Mouse (Mus musculus): ENCODE measurements around the gene 1700123K08Rik. TPM values are rescaled to one million over a fixed set of nuclear protein-coding genes. Genes with fewer than 3 reads are reported as not detected.
"Not testable (repeated sequence)": the region's sequence is repeated elsewhere in the genome, so short reads cannot be mapped to it uniquely, and the experiment has no call there.

Gene 1700123K08Rik
- not detected in 2 replicates for polyA plus RNA-seq (2014; fragmentation: Nextera tagmentation; extraction: Ambion mirVana)

GRCm38 (mm10) chr5:138564612-138565011 is at the start of gene 1700123K08Rik:
1700123K08Rik (minus strand) TSS chr5:138564712.
- not testable (repeated sequence) for H3K27me3 ChIP-seq (ENCODE audit: control insufficient read depth, insufficient read depth, low read length); ATAC-seq (ENCODE audit: low FRiP score, low TSS enrichment); H3K9me3 ChIP-seq (ENCODE audit: control insufficient read depth, low read length); H3K9ac ChIP-seq (ENCODE audit: low read depth, low read length); H3K27ac ChIP-seq (ENCODE audit: low read depth, low read length); H3K4me3 ChIP-seq (ENCODE audit: low read length); H3K36me3 ChIP-seq (ENCODE audit: control insufficient read depth, insufficient read depth, low read length); H3K4me2 ChIP-seq (replicated peaks; ENCODE audit: low read depth, low read length); H3K4me1 ChIP-seq (ENCODE audit: control insufficient read depth, insufficient read depth, low read length)
- 77% methylated on average over 2 of the region's 2 CpGs for WGBS

GRCm38 (mm10) chr5:138587396-138587795 is 22.9 kb upstream of the 1700123K08Rik start:
- no peak for ATAC-seq (ENCODE audit: low FRiP score, low TSS enrichment)
- 87% methylated on average over 6 of the region's 6 CpGs for WGBS

DNA sequence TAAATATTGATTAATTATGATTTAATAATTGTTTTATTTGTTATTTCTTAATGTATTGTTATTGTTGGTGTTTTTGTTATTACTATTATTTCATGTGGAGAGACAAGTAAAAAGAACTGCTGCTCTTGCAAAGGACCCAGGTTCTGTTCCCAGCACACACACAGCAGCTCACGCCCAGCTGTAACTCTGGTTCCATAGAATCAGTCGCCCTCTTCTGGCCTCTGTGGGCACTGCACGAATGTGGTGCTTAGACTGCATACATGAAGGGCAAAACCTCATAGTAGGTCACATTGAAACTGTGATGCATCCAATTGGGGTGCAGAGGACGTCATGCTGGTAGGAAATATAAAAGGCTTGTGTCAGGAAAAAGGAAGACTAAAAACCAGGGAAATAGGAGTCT is 7.1 kb upstream of the 1700123K08Rik start:
- WGBS: 52% methylated on average over 4 of the region's 4 CpGs
- H3K4me3 ChIP-seq (ENCODE audit: low read length): no peak overlapping the region
- 0 out of 2 replicates have a peak, but pooled peaks cover 3% of the 10 kb centered on the region for H3K9me3 ChIP-seq (ENCODE audit: control insufficient read depth, low read length)
- H3K27ac ChIP-seq (ENCODE audit: low read depth, low read length): no peak overlapping the region
- no peak for ATAC-seq (ENCODE audit: low FRiP score, low TSS enrichment)
- no peak overlapping the region for H3K9ac ChIP-seq (ENCODE audit: low read depth, low read length)
- H3K4me2 ChIP-seq (replicated peaks; ENCODE audit: low read depth, low read length): no peak overlapping the region
- H3K27me3 ChIP-seq (ENCODE audit: control insufficient read depth, insufficient read depth, low read length): no peaks in the 10 kb centered on the region
- H3K4me1 ChIP-seq (ENCODE audit: control insufficient read depth, insufficient read depth, low read length): no peaks in the 10 kb centered on the region
- H3K36me3 ChIP-seq (ENCODE audit: control insufficient read depth, insufficient read depth, low read length): no peaks in the 10 kb centered on the region

More at GRCm38 (mm10) chr5:138587396-138587795, 22.9 kb upstream of the 1700123K08Rik start:
- no peaks in the 10 kb centered on the region for H3K27me3 ChIP-seq (ENCODE audit: control insufficient read depth, insufficient read depth, low read length)
- no peaks in the 10 kb centered on the region for H3K36me3 ChIP-seq (ENCODE audit: control insufficient read depth, insufficient read depth, low read length)
- no peaks in the 10 kb centered on the region for H3K4me1 ChIP-seq (ENCODE audit: control insufficient read depth, insufficient read depth, low read length)
- H3K9me3 ChIP-seq (ENCODE audit: control insufficient read depth, low read length): peaks cover 13% of the 10 kb centered on the region
- no peak overlapping the region for H3K4me3 ChIP-seq (ENCODE audit: low read length)
- no peak overlapping the region for H3K4me2 ChIP-seq (replicated peaks; ENCODE audit: low read depth, low read length)
- no peak overlapping the region for H3K9ac ChIP-seq (ENCODE audit: low read depth, low read length)
- no peak overlapping the region for H3K27ac ChIP-seq (ENCODE audit: low read depth, low read length)

GRCm38 (mm10) chr5:138552718-138553117 is 11.8 kb downstream of the 1700123K08Rik start:
- 63% methylated on average over 1 of the region's 1 CpGs for WGBS
- Histone ChIP-seq H3K36me3 (ENCODE audit: control insufficient read depth, insufficient read depth, low read length) (no peaks in the 10 kb centered on the region), H3K9me3 (ENCODE audit: control insufficient read depth, low read length) (no peaks in the 10 kb centered on the region), H3K27me3 (ENCODE audit: control insufficient read depth, insufficient read depth, low read length) (no peaks in the 10 kb centered on the region), H3K9ac (ENCODE audit: low read depth, low read length) (no peak overlapping the region), H3K27ac (ENCODE audit: low read depth, low read length) (no peak overlapping the region), H3K4me1 (ENCODE audit: control insufficient read depth, insufficient read depth, low read length) (no peaks in the 10 kb centered on the region), H3K4me2 (replicated peaks; ENCODE audit: low read depth, low read length) (no peak overlapping the region), H3K4me3 (ENCODE audit: low read length) (no peak overlapping the region)
- no peak for ATAC-seq (ENCODE audit: low FRiP score, low TSS enrichment)

GRCm38 (mm10) chr5:138532491-138532890 is 32.0 kb downstream of the 1700123K08Rik start:
- Histone ChIP-seq H3K27ac (ENCODE audit: low read depth, low read length) (no peak overlapping the region), H3K27me3 (ENCODE audit: control insufficient read depth, insufficient read depth, low read length) (no peaks in the 10 kb centered on the region), H3K4me2 (replicated peaks; ENCODE audit: low read depth, low read length) (no peak overlapping the region), H3K4me1 (ENCODE audit: control insufficient read depth, insufficient read depth, low read length) (no peaks in the 10 kb centered on the region), H3K9ac (ENCODE audit: low read depth, low read length) (no peak overlapping the region), H3K4me3 (ENCODE audit: low read length) (no peak overlapping the region), H3K9me3 (ENCODE audit: control insufficient read depth, low read length) (no peaks in the 10 kb centered on the region), H3K36me3 (ENCODE audit: control insufficient read depth, insufficient read depth, low read length) (no peaks in the 10 kb centered on the region)
- WGBS: 90% methylated on average over 1 of the region's 1 CpGs
- ATAC-seq (ENCODE audit: low FRiP score, low TSS enrichment): no peak

Small RNAs within 50 kb of the gene (microRNA-seq; reads per million reads assigned to microRNA genes)
- gene Gm24082: not detected

Other genes with a start within 250 kb of the 1700123K08Rik start
- not detected in 2 replicates for gene Pvrig, start 222.8 kb downstream of the 1700123K08Rik start, polyA plus RNA-seq (2014; fragmentation: Nextera tagmentation; extraction: Ambion mirVana)
- gene Zfp157, start 123.2 kb downstream of the 1700123K08Rik start, polyA plus RNA-seq (2014; fragmentation: Nextera tagmentation; extraction: Ambion mirVana): 39.6 and 46.8 TPM in 2 replicates
- gene Zfp68, start 55.0 kb upstream of the 1700123K08Rik start, polyA plus RNA-seq (2014; fragmentation: Nextera tagmentation; extraction: Ambion mirVana): 64.0 and 70.4 TPM in 2 replicates
- 9.3 and 14.0 TPM in 2 replicates for gene A430033K04Rik, start 58.1 kb upstream of the 1700123K08Rik start, polyA plus RNA-seq (2014; fragmentation: Nextera tagmentation; extraction: Ambion mirVana)
- gene Fam20c, start 189.8 kb upstream of the 1700123K08Rik start, polyA plus RNA-seq (2014; fragmentation: Nextera tagmentation; extraction: Ambion mirVana): 16.5 and 19.9 TPM in 2 replicates